Mouse (Mus musculus): ENCODE data around the gene F8.
A peak's percentile ranks its signal among the peaks of the same experiment; 100 is the strongest.
"Not testable (repeated sequence)": the region's sequence is repeated elsewhere in the genome, so short reads cannot be mapped to it uniquely, and the experiment has no call there.

Gene F8

DNA sequence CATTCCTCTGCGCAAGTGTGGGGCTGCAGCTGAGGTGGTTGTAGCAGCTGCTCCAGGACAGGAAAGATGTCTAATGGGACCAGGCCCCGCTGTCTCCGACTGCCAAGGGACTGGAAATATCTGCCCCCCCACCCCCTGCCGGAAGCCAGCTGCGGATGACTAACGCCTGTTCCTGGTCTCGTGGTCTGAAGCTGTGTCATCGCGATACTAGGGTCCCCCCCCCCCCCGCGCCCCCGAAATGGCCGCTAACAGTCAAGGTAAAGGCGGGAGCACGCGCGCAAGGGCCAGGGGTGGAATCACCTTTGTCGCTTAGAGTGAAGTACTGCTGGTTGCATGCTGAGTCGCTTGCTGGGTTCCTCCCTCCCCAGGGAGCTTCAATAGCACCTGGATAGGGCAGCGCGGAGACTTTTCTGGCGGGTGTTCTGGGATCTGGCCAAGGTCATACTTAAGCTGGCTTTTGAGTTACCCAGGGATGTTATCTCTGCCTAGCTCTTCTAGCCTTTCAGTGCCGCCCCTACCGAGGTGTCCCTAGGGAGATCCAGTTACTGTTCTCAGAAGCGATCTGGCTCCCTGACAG lies at the start of gene F8, which contains the start of gene Fundc2:
Gene F8 (minus strand): TSS at position 421 of the 577 bp plus-strand sequence.
Gene Fundc2 (plus strand): TSS at position 205 of the 577 bp plus-strand sequence.
- DNase-seq = peak; percentile 23 to 51

DNA sequence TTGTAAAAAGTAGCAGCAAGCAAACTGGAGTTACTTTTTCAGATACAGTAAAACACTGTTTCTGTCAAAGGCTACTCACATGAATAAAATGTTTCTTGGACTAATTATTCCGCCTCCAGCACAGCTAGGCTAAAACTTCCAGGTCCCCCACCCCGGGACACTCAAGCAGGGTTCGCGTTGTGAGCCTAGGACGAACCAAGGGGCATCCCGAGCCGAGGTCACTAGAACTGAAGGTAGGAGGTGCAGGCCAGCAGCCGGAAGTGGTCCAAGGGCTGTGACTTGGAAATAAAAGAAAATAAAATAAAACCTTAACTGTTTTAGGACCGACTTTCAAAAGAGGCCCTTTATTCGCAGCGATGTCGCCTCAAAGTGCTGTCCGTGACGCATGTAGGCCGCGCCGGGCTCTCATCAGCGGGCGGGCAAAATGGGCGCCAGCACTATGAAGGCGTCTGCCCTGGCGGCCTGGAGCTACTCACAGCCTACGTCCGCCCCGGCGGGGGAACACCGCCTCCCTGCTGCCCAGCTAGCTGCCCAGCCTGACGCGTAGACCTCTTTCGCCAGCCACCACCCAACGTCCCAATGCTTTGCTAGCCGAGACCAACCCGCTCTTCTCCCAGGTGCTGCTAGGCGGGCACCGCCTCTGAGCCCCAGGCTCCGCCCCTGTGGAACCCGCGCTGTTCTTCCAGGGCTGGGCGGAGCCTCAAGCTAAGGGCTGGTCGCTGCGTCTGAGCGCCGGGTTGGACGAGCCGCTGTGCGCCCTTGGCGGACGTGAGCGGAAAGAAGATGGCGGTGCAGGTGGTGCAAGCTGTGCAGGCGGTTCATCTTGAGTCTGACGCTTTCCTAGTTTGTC lies 33.7 kb upstream of the F8 start, which contains the start of the genes Cmc4, Mtcp1 and Brcc3:
Gene Cmc4 (minus strand): TSS at position 649 of the 850 bp plus-strand sequence.
Gene Mtcp1 (minus strand): TSS at position 653 of the 850 bp plus-strand sequence.
Gene Brcc3 (plus strand): TSS at position 693 of the 850 bp plus-strand sequence.
- peak; percentile 81 to 83 for DNase-seq

DNA sequence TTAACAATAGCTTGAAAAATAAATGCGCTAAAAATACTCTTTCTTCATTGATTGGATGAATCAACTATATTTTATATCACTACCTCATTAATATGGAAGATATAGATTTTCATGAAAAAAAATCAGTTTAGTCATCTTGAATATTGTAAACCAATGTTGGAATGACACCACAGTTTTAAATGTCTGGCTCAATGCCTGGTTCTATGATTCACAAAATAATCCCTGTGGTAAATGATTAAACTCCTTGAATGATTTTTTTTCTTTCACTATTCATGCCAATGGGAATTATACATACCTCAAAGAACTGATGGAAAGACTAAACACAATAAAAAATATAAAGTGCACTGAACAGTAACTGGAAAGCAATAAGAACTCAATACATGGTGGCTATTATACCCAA lies 27.3 kb upstream of the F8 start:
- DNase-seq = no peak

- DNase-seq = no peak
Observed at GRCm38 (mm10) chrX:75403350-75403749, 20.9 kb upstream of the F8 start.

GRCm38 (mm10) chrX:75402668-75403067 lies 20.3 kb upstream of the F8 start:
- DNase-seq = no peak

DNA sequence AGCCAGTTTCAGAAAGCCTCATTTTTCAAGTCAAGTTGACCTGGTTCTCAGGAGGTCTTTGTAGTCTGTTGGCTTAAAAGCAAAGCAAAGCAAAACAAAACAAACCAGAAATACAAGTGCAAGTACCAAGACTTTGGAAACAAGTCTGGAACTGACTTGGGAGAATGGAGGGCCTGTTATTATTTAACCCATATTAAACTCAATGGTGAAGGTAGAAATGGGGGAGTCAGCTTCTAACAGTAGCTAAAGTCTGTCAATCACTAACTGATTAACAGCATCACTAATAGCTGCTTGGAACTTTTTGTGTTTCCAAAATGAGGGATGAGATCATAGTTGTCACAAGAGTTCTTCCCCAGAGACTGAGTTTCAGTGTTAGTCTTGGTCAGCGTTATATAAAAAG lies 17.1 kb upstream of the F8 start:
- DNase-seq = no peak

DNA sequence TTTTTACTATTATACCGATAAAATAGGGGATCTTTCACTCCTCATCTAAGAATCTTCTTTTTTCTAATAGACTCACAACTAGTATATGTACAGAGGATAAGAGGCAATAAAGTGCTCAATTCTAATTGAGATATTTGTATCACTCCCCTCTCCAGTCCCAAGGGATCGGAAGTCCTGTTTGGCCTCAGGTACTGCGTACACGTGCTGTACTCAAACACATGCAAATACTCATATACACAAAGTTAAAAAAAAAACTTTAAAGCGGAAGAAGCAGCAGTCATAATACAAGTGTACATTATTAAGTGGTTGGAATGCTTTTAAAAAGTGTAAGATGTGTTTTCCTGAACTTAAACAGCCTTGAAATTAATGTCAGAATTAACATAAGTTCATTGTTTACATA lies 716 bp downstream of the F8 start:
- DNase-seq = no peak

GRCm38 (mm10) chrX:75381176-75381575 lies 1.2 kb downstream of the F8 start:
- DNase-seq = no peak

DNA sequence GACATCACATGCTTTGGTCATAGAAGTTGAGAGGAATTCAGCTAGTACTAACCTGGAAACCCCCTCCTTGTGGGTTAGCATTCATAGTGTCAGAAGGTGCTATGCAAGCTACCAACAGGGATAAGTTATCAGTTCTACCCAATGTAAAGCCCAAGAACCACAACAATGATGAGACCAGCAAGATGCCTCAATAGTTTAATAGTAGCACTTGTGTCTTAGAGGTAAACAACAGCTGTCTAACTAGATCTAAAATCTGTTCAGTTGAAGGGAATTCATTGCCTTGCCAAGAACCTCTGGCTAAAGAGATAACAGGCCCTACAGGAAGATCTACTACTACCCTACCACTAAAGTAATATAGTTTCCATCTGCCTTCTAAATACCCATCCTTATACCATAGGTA lies 5.6 kb downstream of the F8 start:
- DNase-seq = no peak

DNA sequence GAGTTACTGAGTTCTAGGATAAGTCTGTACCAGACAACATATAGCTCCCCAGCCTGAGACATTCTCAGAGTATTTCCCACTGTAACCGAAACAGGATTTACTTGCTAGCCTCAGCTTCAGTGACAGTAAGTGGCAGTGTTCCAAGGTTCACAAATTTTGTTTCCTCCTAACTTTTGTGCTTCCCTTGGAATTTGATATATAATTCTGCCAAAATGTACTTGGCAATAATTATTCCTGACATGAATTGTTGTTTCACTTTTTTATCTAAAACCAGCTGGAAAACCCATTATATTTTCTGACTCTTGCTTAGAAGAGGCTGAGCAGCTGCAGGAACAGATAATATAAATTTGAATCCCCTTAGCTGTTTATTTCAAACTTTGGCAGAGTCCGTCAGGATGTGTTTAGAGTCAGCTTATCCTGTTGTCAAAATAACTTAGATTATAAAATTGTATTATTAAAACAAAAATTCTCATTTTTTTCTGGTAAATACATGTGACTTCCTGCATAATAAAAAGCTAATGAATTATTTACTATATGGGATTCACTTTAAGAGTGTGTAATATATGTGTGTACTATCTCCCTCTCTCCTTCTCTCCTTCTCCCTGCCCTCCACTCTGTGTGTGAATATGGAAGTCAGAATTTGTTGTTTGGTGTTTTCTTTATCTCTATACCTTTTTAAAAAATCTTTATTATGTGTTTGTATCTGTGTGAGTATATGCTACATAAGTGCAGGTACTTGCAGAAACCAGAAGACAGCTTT lies 9.6 kb downstream of the F8 start:
- DNase-seq = no peak

DNA sequence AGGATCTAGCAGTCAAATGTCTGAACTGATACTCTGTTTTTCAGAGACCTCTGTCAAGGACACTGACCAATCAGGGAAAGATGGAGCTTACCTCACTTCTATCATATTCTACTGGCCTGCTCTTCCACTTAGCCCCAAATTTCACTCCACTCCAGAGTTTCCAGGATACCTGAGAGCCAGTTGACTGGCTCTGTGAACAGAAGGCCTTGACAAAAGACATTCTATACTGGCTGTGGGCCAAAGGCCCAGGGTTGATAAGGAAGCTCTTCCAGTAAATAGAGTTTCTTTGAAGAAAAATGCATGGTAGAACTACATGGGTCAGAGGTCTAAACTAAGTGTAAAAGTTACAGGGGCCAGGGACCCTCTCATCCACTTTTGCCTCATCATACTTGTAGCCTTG lies 12.2 kb downstream of the F8 start:
- no peak for DNase-seq

DNA sequence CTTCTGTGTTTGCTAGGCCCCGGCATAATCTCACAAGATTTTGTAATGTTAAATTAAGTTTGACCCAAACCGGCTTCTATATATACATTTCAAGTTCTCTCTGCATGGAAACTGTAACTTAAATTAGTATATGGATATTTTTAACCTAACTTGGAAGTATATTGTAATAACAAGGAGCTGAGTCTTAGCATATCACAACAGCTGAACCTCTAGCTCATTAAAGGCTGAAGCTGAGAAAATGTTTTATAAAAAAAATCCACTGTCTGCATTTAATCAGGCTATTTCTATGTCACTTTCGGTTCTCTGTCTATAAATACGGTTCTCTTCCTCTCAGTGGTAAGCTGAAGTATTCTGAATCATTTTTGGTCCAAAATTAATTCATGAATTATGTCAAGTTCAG lies 58.9 kb downstream of the F8 start:
- DNase-seq = no peak

- no peak for DNase-seq
Observed at GRCm38 (mm10) chrX:75271676-75272075, 110.7 kb downstream of the F8 start.

GRCm38 (mm10) chrX:75233603-75234376 lies 148.6 kb downstream of the F8 start:
- DNase-seq = not testable (repeated sequence)

- DNase-seq = no peak
Observed at GRCm38 (mm10) chrX:75231456-75231855, 151.0 kb downstream of the F8 start.

DNA sequence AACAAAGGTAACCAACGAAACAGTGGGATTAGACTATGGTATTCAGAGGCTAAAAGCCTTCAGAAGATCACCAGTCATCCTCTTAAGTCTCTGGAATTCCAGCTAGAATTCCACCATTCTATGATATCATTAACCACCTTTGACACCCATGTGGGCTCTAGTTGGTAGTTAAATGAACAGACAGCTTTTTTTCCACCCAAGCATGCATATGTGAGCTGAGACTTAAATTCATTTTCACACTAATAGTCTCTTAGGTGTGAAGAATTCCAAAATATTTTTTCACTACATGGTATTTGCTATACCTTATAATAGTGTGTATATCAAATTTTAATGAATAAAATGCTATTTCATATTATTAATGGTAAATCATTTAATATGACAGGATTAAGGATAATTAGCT lies 218.7 kb downstream of the F8 start, which contains the start of gene Smim9:
Gene Smim9 (minus strand): TSS at position 101 of the 400 bp plus-strand sequence.
- no peak for DNase-seq

DNA sequence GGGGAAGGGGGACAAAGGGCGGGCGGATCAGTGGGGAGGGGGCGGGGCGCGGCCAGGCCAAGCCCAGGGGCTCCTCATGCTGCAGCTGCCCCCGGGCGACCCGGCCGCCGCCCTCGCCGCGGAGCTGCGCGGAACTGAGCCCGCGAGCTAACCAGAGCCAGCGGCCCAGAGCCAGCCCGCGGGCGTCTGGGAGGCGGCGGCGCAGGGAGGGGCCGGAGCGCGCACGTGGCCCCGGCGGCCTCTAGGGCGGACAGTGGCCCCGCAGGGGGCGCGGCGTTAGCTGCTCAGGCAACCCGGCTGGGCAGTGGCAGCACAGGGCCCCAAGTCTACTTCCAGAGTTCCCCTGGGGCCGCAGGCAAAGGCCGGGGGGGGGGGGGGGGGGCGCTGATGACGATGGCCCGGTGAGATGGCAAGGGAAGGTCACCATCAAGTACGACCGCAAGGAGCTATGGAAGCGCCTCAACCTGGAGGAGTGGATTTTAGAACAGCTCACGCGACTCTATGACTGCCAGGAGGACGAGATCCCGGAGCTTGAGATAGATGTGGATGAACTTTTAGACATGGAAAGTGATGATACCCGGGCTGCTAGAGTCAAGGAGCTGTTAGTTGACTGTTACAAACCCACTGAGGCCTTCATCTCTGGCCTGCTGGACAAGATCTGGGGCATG lies 226.7 kb downstream of the F8 start:
- DNase-seq = peak in 1 of 2 experiments; percentile 30

GRCm38 (mm10) chrX:75152249-75152648 lies 230.2 kb downstream of the F8 start:
- no peak for DNase-seq

GRCm38 (mm10) chrX:75150304-75150703 lies 232.1 kb downstream of the F8 start:
- no peak for DNase-seq

DNA sequence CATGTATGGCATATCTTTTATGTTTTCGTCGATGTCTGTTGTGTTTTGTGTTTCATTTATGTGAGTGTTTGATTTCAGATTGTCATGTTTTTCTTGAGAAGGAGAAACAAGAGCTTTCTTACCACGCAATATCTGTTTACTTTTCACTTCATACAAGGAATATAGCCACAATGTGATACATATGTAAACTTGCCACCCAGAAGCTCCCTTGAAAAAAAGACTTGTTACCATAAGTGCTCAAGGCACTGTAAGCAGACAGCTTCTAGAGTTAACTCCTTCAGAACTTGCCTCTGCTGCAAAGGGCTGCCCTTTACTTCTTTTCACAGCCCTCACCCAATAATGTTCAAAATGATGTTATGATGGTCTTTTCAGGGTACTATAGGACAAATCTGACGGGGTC lies 234.0 kb downstream of the F8 start:
- DNase-seq = no peak

GRCm38 (mm10) chrX:75143124-75143555 lies 239.3 kb downstream of the F8 start:
- DNase-seq = not testable (repeated sequence)

GRCm38 (mm10) chrX:75138182-75138581 lies 244.2 kb downstream of the F8 start:
- DNase-seq = no peak
